Mouse (Mus musculus): ENCODE measurements around the gene Lcmt1. TPM values are rescaled to one million over a fixed set of nuclear protein-coding genes. Genes with fewer than 3 reads are reported as not detected.

Lcmt1 gene
- total RNA-seq, 2 experiments from 2014 or later: 24.2 to 25.3 TPM

GRCm38 (mm10) chr7:123429624-123430410 lies 60.2 kb downstream of the Lcmt1 start:
- DNase-seq: no peak

GRCm38 (mm10) chr7:123430411-123430705 lies 60.8 kb downstream of the Lcmt1 start:
- DNase-seq: no peak
- intact Hi-C loops (cut with DNase I; ENCODE audit: low total_unique reads): no loop called here

More at GRCm38 (mm10) chr7:123429624-123430410, 60.2 kb downstream of the Lcmt1 start:
- intact Hi-C loops (cut with DNase I; ENCODE audit: low total_unique reads): no loop called here

DNA sequence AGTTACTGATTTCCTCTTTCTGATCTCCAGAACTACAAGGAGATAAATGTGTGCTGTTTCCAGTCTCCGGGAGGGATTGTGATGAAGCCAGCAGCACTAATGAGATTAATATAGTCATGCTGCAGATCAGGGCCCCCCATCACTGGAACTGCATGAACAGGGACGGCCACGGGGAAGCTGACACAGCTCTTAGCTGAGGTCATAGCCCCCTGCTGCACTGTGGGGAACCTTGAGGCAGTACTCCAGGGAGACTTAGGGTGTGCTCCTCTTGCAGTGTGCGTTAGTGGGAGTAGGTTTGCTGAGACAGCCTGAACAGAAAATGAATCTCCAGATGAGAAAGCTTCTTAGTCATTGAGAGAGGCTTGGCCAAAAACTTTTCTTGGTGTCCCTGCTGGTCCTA lies 61.6 kb downstream of the Lcmt1 start:
- DNase-seq: no peak
- intact Hi-C loops (cut with DNase I; ENCODE audit: low total_unique reads): no loop called here

- no peak for DNase-seq
- intact Hi-C loops (cut with DNase I; ENCODE audit: low total_unique reads): no loop called here
Observed at GRCm38 (mm10) chr7:123442079-123442478, 72.5 kb downstream of the Lcmt1 start.

- no peak for DNase-seq
- intact Hi-C loops (cut with DNase I; ENCODE audit: low total_unique reads): no loop called here
Observed at GRCm38 (mm10) chr7:123448794-123449193, 79.2 kb downstream of the Lcmt1 start.

DNA sequence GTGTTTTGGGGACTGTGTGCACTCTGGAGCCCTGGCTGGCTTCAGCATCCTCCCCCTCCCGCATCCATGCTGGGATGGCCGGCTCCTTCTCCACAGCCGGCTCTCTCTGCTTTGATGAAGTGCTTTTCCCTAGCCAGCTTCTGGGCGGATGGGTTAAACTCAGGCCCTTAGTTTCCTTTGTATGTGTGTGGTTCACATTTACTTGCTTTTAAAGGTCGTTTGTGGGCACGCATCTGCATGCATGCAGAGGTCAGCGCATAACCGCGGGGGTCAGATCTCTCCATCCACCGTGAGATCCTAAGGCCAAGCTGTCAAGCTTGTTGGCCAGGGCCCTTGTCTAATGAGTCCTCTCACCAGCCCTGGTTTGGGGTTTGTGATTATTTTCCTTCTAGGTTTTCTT lies 80.1 kb downstream of the Lcmt1 start:
- intact Hi-C loops (cut with DNase I; ENCODE audit: low total_unique reads): no loop called here
- no peak for DNase-seq

GRCm38 (mm10) chr7:123450515-123450914 lies 80.9 kb downstream of the Lcmt1 start:
- no peak for DNase-seq
- intact Hi-C loops (cut with DNase I; ENCODE audit: low total_unique reads): no loop called here

DNA sequence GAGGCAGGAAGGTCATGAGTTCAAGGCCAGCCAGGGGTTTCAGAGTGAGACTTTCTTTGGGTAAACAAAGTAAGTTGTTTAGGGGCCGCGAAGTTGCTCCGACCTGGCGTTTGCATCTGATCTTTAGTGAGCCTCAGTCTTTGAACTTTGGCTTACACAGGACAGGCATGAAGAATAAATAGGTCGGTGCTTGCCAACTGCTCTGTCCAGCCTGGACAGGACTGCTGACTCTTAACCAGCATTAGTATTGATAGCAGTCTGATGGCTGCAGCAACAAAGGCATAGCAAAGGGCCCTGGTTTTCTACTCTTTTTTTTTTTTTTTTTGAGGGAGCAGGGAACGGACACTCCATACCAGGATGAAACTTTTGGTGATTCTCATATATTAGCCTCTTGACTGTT lies 83.0 kb downstream of the Lcmt1 start:
- no peak for DNase-seq
- intact Hi-C loops (cut with DNase I; ENCODE audit: low total_unique reads): no loop called here

DNA sequence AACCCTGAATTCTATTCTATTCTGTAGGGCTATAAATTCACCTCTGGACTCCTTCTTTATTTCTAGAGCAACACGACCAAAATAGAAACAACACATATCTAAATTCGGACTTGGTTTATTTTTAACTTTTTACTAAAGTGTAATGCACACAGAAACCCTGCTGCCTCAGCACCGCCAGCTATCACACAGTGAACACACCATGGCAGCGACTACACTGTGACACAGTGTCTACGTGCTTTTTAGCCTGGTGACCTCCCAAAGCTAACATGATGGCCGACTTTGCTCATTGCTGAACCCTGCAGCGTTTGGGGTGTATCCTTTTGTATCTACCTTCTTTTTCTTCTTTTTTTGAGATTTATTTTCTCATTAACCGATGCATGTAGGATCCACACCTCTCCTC lies 83.5 kb downstream of the Lcmt1 start:
- no peak for DNase-seq
- intact Hi-C loops (cut with DNase I; ENCODE audit: low total_unique reads): no loop called here

DNA sequence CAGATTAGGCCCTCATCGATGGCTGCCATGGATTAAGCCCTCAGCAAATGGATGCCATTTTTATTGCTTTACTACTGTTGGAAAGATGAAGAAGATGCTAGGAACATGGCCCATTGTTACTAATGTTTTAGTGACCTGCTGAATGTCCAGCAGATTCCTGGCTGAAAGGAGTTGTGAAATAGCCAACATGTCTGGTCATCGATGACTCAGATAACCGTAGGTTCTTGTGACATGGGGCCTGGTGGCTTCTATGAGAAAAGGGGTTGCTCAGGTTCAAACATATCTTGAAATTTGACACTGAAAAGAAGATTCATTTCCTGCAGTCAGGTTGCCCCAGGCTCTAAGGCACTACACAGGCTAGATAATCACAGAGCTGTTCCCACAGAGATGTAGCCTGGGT lies 85.5 kb downstream of the Lcmt1 start:
- DNase-seq: no peak
- intact Hi-C loops (cut with DNase I; ENCODE audit: low total_unique reads): no loop called here

DNA sequence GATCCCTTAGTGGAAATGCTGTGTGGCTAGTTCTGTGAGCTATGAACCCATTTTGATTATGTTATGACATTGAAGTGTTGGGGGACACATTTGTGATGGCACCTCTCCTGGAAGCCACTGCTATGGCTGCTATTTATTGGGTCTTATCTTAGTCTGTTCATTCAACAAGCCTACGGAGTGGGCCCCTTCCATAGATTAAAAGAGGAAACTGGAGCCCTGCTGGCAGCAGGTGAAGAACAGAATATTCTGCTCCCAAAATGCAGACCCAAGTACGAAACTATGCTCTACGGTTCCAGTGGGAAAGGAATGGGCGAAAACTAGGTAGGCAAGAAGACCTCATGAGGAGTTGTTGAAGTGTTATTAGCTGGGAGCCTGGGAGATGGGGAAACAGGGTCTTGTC lies 88.7 kb downstream of the Lcmt1 start:
- intact Hi-C loops (cut with DNase I; ENCODE audit: low total_unique reads): no loop called here
- no peak for DNase-seq

DNA sequence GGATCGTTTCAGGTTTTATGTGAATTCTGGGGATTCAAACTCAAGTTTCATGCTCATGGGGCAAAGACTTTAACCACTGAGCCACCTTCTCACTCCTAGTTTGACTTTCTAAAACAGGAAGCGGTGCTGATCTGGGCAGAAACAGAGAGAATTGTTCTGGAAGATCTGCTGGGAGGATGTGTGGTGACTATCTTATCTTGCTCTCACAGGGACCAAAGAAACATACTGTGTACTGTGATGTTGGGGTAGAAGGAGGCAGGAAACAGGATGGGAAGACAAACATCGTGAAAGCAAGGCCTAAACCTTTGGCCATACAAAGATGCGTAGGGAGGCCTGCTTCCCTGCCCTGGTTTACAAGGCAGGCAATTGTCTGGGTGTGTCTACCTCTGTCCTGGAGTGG lies 89.7 kb downstream of the Lcmt1 start:
- no peak for DNase-seq
- intact Hi-C loops (cut with DNase I; ENCODE audit: low total_unique reads): no loop called here

DNA sequence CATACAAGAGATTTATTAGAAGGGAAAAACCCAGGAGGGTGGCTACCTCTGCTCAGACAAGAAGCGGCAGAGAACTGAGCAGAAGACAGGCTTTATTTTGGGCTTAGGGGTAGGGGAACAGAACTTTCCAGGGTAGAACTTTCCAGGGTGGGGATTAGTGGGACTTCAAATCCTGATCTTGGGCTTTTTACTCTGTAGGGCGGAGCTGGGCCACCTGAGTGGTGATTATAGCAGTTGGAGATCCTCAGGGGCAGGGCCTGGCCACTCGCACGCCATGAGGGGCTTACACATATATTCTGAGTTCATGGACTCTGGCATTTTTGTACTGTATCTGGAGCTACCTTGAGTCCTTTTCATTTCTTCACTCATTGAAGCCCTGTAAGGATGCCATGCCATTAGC lies 91.7 kb downstream of the Lcmt1 start:
- DNase-seq: no peak
- intact Hi-C loops (cut with DNase I; ENCODE audit: low total_unique reads): loop anchor here (10.0 kb wide), 1 partner anchor 167 kb away; no protein-coding TSS in a partner anchor

DNA sequence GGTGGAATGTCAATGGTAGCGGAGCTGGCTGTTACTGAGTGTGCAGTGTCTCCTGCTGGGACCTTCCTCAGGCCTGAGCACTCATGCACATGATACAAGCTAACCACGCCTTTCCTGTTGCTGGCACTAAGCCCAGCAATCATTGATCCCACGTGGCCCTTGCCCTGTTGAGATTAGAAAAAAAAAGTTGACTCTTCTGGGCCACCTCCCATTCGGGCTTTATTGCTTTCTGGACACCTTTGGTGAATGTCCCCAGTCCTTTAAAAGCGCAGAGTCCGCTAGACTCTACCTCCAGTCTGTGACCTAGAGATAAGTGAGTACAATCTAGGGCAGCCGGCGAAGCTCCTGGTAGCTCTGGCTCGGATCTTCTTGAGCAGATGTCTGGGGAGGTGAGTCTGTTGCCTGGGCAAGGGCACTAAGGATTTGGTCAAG lies 92.5 kb downstream of the Lcmt1 start, which contains the start of gene Aqp8:
Aqp8 (plus strand) TSS at position 222 of the 432 bp plus-strand sequence.
- intact Hi-C loops (cut with DNase I; ENCODE audit: low total_unique reads): loop anchor here (10.0 kb wide), 1 partner anchor 167 kb away; no protein-coding TSS in a partner anchor
- DNase-seq: no peak

DNA sequence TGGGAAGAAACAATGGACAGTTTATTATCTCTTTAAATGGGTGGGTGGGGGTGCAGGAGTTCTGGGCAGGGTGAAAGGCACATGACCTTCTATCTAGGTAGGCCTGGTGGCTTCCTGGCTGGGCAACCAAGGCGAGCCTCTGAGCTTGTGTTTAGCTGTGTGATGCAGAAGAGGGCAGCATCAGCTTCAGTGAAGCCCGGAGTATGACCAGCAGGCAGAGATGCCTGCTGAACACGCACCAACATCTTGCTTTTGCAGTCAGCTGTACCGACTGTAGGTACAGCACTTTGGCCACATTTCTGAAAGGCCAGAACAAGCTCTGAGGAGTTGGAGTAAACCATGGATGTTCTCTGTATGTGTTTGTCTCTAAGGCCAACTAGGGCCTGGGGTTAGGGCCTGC lies 94.0 kb downstream of the Lcmt1 start:
- intact Hi-C loops (cut with DNase I; ENCODE audit: low total_unique reads): loop anchor here (10.0 kb wide), 1 partner anchor 169 kb away; no protein-coding TSS in a partner anchor
- no peak for DNase-seq

GRCm38 (mm10) chr7:123465692-123466387 lies 96.3 kb downstream of the Lcmt1 start:
- intact Hi-C loops (cut with DNase I; ENCODE audit: low total_unique reads): loop anchor here (5.0 to 10.0 kb wide), 3 partner anchors 69 to 259 kb away; no protein-coding TSS in a partner anchor
- peak; percentile 62 for DNase-seq

- no peak for DNase-seq
- intact Hi-C loops (cut with DNase I; ENCODE audit: low total_unique reads): loop anchor here (5.0 to 10.0 kb wide), 3 partner anchors 71 to 261 kb away; no protein-coding TSS in a partner anchor
Observed at GRCm38 (mm10) chr7:123467961-123468360, 98.4 kb downstream of the Lcmt1 start.

All from gastrocnemius, postnatal 14 days (tissue).